Mouse (Mus musculus): ENCODE measurements at regions not wholly inside any gene's neighbourhood (a gene's known extent, or its start where the extent isn't known, plus 50 kb on each side); places are given as distances from the start of the nearest gene placed in this dataset.
A peak's percentile ranks its signal among the peaks of the same experiment; 100 is the strongest.

- DNase-seq = no peak
These were observed 95.8 kb upstream of the Mgmt start for GRCm38 (mm10) chr7:136798605-136799004.

GRCm38 (mm10) chr7:136807101-136807500 is 87.3 kb upstream of the Mgmt start:
- DNase-seq = no peak

- no peak for DNase-seq
These were observed 86.4 kb upstream of the Mgmt start for GRCm38 (mm10) chr7:136807968-136808367.

GRCm38 (mm10) chr7:136809576-136809975 is 84.8 kb upstream of the Mgmt start:
- no peak for DNase-seq

- peak in 1 of 2 experiments; percentile 8 for DNase-seq
These were observed 80.6 kb upstream of the Mgmt start for GRCm38 (mm10) chr7:136813691-136814325.

- peak; percentile 9 to 30 for DNase-seq
These were observed 79.7 kb upstream of the Mgmt start for GRCm38 (mm10) chr7:136814751-136815150.

- no peak for DNase-seq
These were observed 74.1 kb upstream of the Mgmt start for GRCm38 (mm10) chr7:136820291-136820690.

- no peak for DNase-seq
These were observed 68.8 kb upstream of the Mgmt start for GRCm38 (mm10) chr7:136825647-136826046.

- DNase-seq = no peak
These were observed 64.6 kb upstream of the Mgmt start for GRCm38 (mm10) chr7:136829621-136830313.

GRCm38 (mm10) chr7:136832419-136832818 is 62.0 kb upstream of the Mgmt start:
- no peak for DNase-seq

- peak; percentile 6 to 19 for DNase-seq
These were observed 55.4 kb upstream of the Mgmt start for GRCm38 (mm10) chr7:136838971-136839370.

- no peak for DNase-seq
These were observed 54.2 kb upstream of the Mgmt start for GRCm38 (mm10) chr7:136840224-136840623.

- peak in 1 of 2 experiments; percentile 36 for DNase-seq
These were observed 51.7 kb upstream of the Mgmt start for GRCm38 (mm10) chr7:136842751-136843150.

- no peak for DNase-seq
These were observed 50.1 kb upstream of the Mgmt start for GRCm38 (mm10) chr7:136844282-136844681.

Data from adrenal gland, postnatal 36 days (tissue).